Mouse (Mus musculus) liver, embryonic 16.5 days (tissue): ENCODE results near the gene Mrpl34. TPM values are rescaled to one million over a fixed set of nuclear protein-coding genes. Genes with fewer than 3 reads are reported as not detected.
A peak's percentile ranks its signal among the peaks of the same experiment; 100 is the strongest.

ENCODE experiments used
- ATAC-seq: fragments of 200-750 bp; cut with Nextera tagmentation; 2 replicates; pipeline ENCODE4 v1.8.0; 2017; ENCODE audit warnings: low read depth, mild to moderate bottlenecking, moderate number of reproducible peaks, moderate library complexity
- H3K27ac ChIP-seq: fragments of 300-500 bp; sonication (generic); 2 replicates; pipeline ENCODE4 v1.5.1; 2014; ENCODE audit warnings: mild to moderate bottlenecking, low read length
- H3K27me3 ChIP-seq: fragments of 300-500 bp; sonication (generic); 2 replicates; pipeline ENCODE4 v1.6.1; 2014; ENCODE audit warnings: low read depth, low read length, mixed read lengths; ENCODE audit not compliant: control insufficient read depth, insufficient read depth
- H3K36me3 ChIP-seq: fragments of 300-500 bp; sonication (generic); 2 replicates; pipeline ENCODE4 v1.6.1; 2014; ENCODE audit warnings: mild to moderate bottlenecking; ENCODE audit not compliant: control insufficient read depth, insufficient read depth
- H3K4me1 ChIP-seq: fragments of 300-500 bp; sonication (generic); 2 replicates; pipeline ENCODE4 v1.6.1; 2014; ENCODE audit warnings: low read depth, low read length, mixed read lengths; ENCODE audit not compliant: control insufficient read depth
- H3K4me2 ChIP-seq: fragments of 300-500 bp; sonication (generic); 2 replicates; pipeline ENCODE4 v1.6.1; 2014; ENCODE audit warnings: low read depth, low read length, mixed read lengths
- H3K4me3 ChIP-seq: fragments of 300-500 bp; sonication (generic); 2 replicates; pipeline ENCODE4 v1.5.1; 2014; ENCODE audit warnings: low read depth, mild to moderate bottlenecking, low read length
- H3K9ac ChIP-seq: fragments of 300-500 bp; sonication (generic); 2 replicates; pipeline ENCODE4 v1.6.1; 2014; ENCODE audit warnings: low read depth, low read length
- H3K9me3 ChIP-seq: fragments of 300-500 bp; sonication (generic); replicated peaks from 2 replicates; pipeline ENCODE4 v1.6.1; 2016; ENCODE audit warnings: low read length; ENCODE audit not compliant: control insufficient read depth
- WGBS: fragments of 180-500 bp; shearing (Covaris S2); extraction: QIAGEN DNeasy Blood & Tissue Kit; methylation state at CpG from one replicate; pipeline ENCODE4 v1.1.7; 2014; ENCODE audit not compliant: insufficient replicate concordance; 5-methylcytosine and 5-hydroxymethylcytosine counted together
- polyA plus RNA-seq: library from polyadenylated mRNA; unstranded; fragments of >200 nt; fragmentation: Nextera tagmentation; extraction: Ambion mirVana; gene quantifications from 2 replicates; pipeline ENCODE4 v1.2.1, GENCODE M21; 2015

Mrpl34 gene
- polyA plus RNA-seq, 1 experiment from 2014 or later: 87.3 TPM

DNA sequence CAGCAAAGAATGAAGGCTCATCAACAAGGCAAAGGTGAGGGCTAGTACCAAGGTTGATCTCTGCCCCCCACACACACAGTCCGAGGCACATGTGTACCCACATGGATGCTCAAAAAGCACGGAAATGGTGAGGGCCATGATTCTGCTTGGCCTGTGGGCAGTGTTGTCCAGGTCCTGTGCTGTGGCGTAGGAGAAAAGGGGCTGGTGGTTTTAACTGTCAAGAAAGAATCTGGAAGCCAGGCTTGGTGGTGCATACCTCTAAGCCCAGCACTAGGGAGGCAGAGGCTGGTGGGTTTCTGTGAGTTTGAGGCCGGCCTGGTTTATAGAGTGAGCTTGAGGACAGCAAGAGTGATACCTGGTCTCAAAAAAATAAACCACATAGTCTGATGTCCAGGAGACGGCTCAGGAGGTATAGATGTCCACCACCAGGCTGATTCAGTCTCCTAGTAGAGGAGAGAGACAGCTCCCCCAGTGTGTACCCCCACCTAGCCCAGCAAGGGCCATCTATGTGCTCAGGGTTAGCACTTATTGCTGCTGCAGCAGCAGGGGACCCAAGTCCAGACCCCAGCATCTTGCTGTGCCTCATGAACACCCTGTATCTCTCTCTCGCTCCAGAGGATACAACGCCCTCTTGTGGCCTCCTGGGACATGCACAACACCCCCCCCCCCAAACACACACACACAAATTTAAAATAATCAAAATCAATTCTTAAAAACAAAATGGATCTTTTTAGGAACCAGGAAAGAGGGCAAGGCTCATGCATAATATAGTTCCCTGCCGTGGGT, 8.0 kb downstream of the Mrpl34 start:
- peaks cover 28% of the 10 kb centered on the region for H3K4me1 ChIP-seq
- no peaks in the 10 kb centered on the region for H3K27me3 ChIP-seq
- H3K27ac ChIP-seq: no peak overlapping the region
- H3K4me2 ChIP-seq: no peak overlapping the region
- no peak for ATAC-seq
- no peaks in the 10 kb centered on the region for H3K9me3 ChIP-seq
- no peak overlapping the region for H3K4me3 ChIP-seq
- H3K9ac ChIP-seq: no peak overlapping the region
- H3K36me3 ChIP-seq: peaks cover 3% of the 10 kb centered on the region
- WGBS: 84% methylated on average over 8 of the region's 8 CpGs

DNA sequence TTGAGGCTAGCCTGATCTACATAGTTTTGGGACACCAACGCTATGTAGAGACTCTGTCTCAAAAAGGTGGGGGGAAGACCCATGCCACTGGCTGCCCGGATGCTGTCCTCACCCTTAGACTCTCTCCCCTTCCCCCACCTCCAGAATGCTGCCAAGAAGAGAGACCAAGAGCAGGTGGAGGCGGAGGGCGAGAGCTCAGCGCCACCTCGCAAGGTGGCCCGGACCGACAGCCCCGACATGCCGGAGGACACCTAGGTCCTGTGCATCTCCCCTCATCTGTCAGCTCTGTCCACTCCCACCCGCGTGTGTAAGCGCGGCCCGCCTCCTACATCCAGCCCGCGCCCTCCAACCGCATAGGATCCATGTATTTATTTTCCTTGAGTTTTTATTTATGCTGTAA, 9.6 kb downstream of the Mrpl34 start:
- H3K4me2 ChIP-seq: no peak overlapping the region
- peaks cover 3% of the 10 kb centered on the region for H3K36me3 ChIP-seq
- no peaks in the 10 kb centered on the region for H3K9me3 ChIP-seq
- no peak overlapping the region for H3K4me3 ChIP-seq
- ATAC-seq: no peak
- H3K9ac ChIP-seq: no peak overlapping the region
- peaks cover 25% of the 10 kb centered on the region for H3K4me1 ChIP-seq
- H3K27me3 ChIP-seq: no peaks in the 10 kb centered on the region
- WGBS: 85% methylated on average over 18 of the region's 18 CpGs
- no peak overlapping the region for H3K27ac ChIP-seq

DNA sequence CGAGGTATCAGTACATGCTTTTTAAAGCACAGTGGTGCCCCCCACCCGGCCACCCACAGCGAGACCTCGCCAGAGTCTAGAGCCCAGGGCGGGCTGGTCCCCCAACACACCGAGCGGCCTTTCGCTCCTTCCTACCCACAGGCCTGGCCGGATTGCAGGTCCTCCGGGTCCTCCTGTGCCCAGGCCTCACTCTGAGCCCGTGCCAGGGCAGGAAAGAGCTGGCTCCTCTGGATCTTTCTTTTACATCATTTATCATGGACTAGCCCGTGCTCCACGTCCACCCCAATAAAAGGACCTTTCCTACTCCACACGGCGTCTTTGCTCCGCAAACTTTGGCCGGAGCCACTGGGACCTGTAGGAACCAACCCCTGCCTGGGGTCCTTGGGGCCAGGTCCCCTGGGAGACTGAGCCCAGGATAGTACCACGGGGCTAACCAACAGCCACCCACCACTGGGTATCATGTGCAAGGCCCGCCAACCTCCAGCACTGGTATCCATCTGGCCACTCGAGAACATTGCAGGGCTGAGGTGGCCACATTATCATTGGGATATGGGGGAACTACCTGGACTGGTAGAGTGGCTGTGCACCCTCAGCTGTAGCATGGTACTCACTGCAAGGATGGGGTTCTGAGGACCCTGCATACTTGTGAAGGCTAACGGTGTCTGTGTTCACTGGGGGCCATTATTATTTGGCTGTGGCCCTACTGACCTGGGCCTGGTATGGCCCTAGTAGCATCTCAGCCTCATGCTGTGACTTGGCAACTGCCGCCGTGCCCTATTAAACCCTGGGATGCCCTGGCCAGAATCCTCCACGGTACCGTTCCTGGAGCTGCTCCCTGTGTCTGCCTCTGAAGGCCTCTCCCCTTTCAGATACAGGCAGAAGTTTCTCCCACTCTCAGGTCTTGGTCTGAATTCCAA, 10.3 kb downstream of the Mrpl34 start:
- Histone ChIP-seq H3K4me2 (no peak overlapping the region), H3K27ac (no peak overlapping the region), H3K4me1 (peaks cover 20% of the 10 kb centered on the region), H3K9me3 (no peaks in the 10 kb centered on the region), H3K36me3 (peaks cover 3% of the 10 kb centered on the region), H3K9ac (no peak overlapping the region), H3K4me3 (no peak overlapping the region), H3K27me3 (no peaks in the 10 kb centered on the region)
- WGBS: 85% methylated on average over 25 of the region's 25 CpGs
- ATAC-seq: no peak

DNA sequence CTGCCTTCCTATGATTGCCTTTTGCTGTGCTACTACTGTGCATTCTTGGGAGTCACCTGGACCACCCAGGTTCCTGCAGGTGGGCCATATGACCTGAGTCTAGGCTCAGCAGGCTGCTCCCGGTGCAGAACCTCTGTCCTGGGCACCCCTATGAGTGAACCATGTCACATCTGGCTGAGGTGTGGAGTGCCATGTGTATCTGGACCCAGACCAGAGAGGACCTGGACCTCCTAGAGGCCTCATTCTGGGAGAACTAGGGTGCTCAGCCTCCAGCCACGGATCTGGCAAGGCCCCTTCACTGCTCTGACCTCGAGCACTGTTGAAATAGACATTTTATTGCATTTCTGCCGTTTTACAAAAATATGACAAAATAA, 10.9 kb downstream of the Mrpl34 start:
- Histone ChIP-seq H3K27ac (no peak overlapping the region), H3K4me2 (peak overlapping the region; percentile 91), H3K9me3 (no peaks in the 10 kb centered on the region), H3K4me3 (peak overlapping the region; percentile 66), H3K4me1 (peaks cover 14% of the 10 kb centered on the region), H3K27me3 (no peaks in the 10 kb centered on the region), H3K9ac (peak overlapping the region; percentile 63), H3K36me3 (peaks cover 3% of the 10 kb centered on the region)
- ATAC-seq: no peak
- 32% methylated on average over 4 of the region's 4 CpGs for WGBS

DNA sequence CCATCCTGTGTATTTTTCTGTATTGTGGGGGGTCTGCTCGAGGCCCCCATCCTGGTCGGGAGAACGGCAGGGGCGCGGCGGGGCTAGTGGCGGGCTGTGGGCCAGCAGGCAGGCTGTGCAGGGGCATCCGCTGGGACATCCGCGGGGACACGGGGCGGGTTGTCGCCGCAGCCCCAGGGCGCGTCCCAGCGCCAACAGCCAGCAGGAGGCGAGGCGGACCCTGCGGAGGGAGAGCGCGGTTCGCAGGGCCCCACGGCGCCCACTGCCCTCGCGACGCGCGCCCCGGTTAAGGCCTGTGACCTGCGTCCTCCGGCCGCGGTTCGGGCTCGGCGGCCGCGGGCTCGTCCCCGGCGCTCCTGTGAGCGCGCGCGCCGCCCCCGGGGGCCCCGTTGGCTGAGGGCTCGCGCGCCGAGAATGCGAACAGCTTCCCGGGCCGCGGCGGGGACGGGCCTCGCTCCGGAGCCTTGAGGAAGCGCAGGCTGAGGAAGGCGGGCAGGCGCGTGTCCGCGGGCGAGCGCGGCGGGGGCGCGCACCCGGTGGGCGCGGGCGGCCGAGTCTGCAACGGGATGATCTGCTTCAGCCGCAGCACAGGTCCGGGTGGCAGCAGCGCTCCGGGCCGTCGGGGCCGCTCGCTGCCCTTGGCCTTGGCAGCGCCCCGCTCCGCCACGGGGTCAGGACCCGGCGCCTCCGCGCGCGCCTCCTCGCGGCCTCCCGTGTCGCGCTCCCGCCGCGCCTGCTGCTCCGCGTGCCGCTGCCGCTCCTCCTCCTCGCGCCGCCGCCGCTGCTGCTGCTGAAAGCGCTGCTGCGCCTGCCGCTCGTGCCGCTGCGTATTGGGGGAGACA, 11.6 kb downstream of the Mrpl34 start:
- Histone ChIP-seq H3K27me3 (no peaks in the 10 kb centered on the region), H3K9me3 (no peaks in the 10 kb centered on the region), H3K4me3 (peak overlapping the region; percentile 66), H3K9ac (peak overlapping the region; percentile 63), H3K36me3 (peaks cover 3% of the 10 kb centered on the region), H3K4me1 (peaks cover 11% of the 10 kb centered on the region), H3K4me2 (peak overlapping the region; percentile 91), H3K27ac (peak overlapping the region; percentile 25; the same call in 1 of the 2 replicates)
- peak; percentile 73 for ATAC-seq
- WGBS: under 1% methylated on average over 107 of the region's 121 CpGs

DNA sequence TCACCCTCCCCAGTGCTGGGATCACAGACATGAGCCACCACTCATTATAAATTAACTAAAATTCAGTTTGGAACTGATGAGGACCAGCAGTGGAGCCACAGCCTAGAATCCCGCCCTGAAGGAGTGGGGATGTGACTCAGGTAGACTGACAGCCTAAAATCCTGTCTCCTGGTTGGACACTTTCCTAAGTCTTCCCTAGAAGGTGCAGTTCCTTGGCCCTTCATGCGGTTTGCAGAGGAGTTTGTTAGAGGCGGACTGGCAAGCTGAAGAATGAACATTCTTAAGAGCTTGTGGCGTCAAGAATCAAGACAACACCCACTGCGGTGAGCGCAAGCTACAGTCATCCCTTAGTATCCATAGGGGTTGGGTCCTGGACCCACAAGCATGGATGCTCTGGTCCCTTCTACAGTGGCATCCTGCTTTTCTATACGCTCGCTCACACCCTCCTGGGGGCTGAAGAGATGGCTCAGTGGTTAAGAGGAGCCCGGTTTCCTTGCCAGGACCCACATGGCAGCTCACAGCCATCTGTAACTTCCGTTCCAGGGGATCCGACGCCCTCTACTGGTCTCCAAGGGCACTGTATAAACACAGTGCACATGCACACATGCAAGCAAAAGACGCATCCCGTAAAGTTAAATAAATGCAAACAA, 12.6 kb downstream of the Mrpl34 start:
- Histone ChIP-seq H3K4me2 (peak overlapping the region; percentile 91), H3K9me3 (no peaks in the 10 kb centered on the region), H3K4me3 (peak overlapping the region; percentile 66), H3K27ac (no peak overlapping the region), H3K9ac (no peak overlapping the region; the same call in 1 of the 2 replicates), H3K36me3 (no peaks in the 10 kb centered on the region; the same call in 1 of the 2 replicates), H3K27me3 (no peaks in the 10 kb centered on the region), H3K4me1 (peaks cover 11% of the 10 kb centered on the region)
- no peak for ATAC-seq
- 38% methylated on average over 14 of the region's 14 CpGs for WGBS

DNA sequence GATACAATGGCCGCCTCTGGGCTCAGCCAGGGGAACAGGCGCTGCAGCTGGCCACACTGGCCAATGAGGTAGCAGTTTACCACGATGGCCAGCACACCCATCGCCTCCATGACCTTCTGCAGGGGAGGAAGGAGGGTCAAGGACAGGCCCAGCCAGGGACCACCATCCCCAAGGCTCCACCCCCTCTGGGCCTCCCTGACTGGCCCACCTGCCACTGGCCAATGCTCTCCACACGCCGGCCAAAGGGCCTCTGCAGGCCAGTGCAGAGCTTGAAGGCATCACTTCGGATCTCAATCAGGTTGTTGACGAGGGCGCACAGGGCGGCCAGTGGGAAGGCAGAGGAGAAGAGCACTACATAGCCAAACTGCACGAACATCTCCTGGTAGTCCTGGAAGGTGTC, 14.2 kb downstream of the Mrpl34 start:
- Histone ChIP-seq H3K27me3 (no peaks in the 10 kb centered on the region), H3K4me3 (no peak overlapping the region), H3K4me1 (peaks cover 11% of the 10 kb centered on the region), H3K4me2 (no peak overlapping the region), H3K9ac (no peak overlapping the region), H3K36me3 (no peaks in the 10 kb centered on the region), H3K27ac (no peak overlapping the region), H3K9me3 (no peaks in the 10 kb centered on the region)
- 77% methylated on average over 10 of the region's 11 CpGs for WGBS
- no peak for ATAC-seq

DNA sequence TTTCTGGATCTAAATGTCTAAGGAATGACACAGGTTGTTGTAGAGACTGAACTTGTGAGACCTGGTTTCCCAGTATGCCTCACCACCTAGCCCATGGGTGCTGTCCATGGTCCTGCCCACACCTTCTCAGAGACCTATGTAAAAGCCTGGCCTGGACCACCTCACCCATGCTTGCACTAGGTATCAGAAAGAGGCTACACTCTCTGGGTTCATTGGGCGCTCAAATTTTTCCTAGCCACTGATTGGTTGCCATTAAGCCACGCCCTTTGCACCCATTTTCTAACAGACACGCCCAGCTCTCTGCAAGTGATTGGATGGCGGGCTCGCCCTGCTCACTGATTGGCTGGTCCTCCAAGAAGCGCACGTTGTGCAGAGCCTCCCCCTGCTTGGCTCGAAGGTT, 19.2 kb downstream of the Mrpl34 start:
- Histone ChIP-seq H3K27me3 (no peaks in the 10 kb centered on the region), H3K27ac (no peak overlapping the region), H3K36me3 (no peaks in the 10 kb centered on the region), H3K4me3 (no peak overlapping the region), H3K4me1 (peaks cover 14% of the 10 kb centered on the region), H3K9me3 (no peaks in the 10 kb centered on the region), H3K4me2 (no peak overlapping the region), H3K9ac (no peak overlapping the region)
- no peak for ATAC-seq
- 52% methylated on average over 8 of the region's 8 CpGs for WGBS
